Comparison of ENCODE assay signal across 20 mouse cellular contexts in the genomic region with DNA sequence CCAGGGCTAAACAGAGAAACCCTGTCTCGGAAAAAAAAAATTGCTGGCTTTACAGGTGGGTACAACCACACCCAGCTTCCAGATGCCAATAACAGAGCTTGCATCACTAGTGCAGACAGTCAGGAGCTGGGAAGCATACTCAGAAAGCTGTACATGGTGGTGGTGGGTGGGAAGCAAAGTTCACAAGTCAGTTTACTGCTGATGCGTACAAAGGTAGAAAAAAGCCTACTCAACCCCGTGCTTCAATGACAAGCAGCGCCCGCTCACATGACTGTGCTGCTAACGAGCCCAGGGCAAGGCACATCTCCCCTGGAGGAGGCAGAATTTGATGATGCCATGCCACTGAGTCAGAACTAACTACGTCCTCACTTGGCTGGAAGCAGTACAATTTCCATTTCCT. TPM values are rescaled to one million over a fixed set of nuclear protein-coding genes. Genes with fewer than 3 reads are reported as not detected.
"Had no signal": no experiment of that assay in that cellular context is flagged by ENCODE, and none has a peak within 500 bp of the region (broad histone marks: within the 10 kb centered on the region; RNA-seq: fewer than 3 reads in every experiment).

No protein-coding gene starts in this region.

- H3K27me3 ChIP-seq: limb, embryonic 15.5 days; liver, embryonic 12.5 days; neural tube, embryonic 15.5 days had no signal

- H3K9ac ChIP-seq: limb, embryonic 15.5 days; liver, embryonic 12.5 days; lung, embryonic 14.5 days; neural tube, embryonic 15.5 days had no signal

- H3K4me1 ChIP-seq: limb, embryonic 15.5 days; liver, embryonic 12.5 days; midbrain, embryonic 10.5 days; neural tube, embryonic 15.5 days had no signal

- ATAC-seq: liver, embryonic 12.5 days had no signal

- H3K4me3 ChIP-seq: limb, embryonic 15.5 days; liver, embryonic 12.5 days; midbrain, embryonic 10.5 days; myocyte; neural tube, embryonic 15.5 days had no signal

- H3K4me2 ChIP-seq: limb, embryonic 15.5 days; liver, embryonic 12.5 days; lung, embryonic 14.5 days; neural tube, embryonic 15.5 days had no signal

- DNase-seq: layer of hippocampus, postnatal 36 days; lung, embryonic 14.5 days; lung, postnatal 10 days; lung, postnatal 4 days; midbrain, embryonic 14.5 days; right cerebral cortex, adult 18-20 months; right cerebral cortex, postnatal 25 days; thymus, postnatal 36 days had no signal

- H3K27ac ChIP-seq: limb, embryonic 15.5 days; liver, embryonic 12.5 days; midbrain, embryonic 10.5 days; neural tube, embryonic 15.5 days had no signal

- H3K9me3 ChIP-seq: limb, embryonic 15.5 days; liver, embryonic 12.5 days; midbrain, embryonic 10.5 days; neural tube, embryonic 15.5 days had no signal

RNA-seq across cellular contexts. Expression of gene Avp, which starts 36.6 kb away (rescaled TPM):
- total RNA-seq: megakaryocyte, adult 5-6 weeks had no signal
- polyA plus RNA-seq: large intestine, adult 2 months; limb, embryonic 11.5 days; limb, embryonic 15.5 days; liver, embryonic 12.5 days; liver, embryonic 16.5 days; lung, embryonic 14.5 days; midbrain, embryonic 10.5 days; midbrain, embryonic 14.5 days; myocyte; neural tube, embryonic 11.5 days; neural tube, embryonic 15.5 days; small intestine, adult 2 months; stomach, embryonic 16.5 days had no signal

RNA-seq across cellular contexts. Expression of gene Oxt, which starts 43.0 kb away (rescaled TPM):
- total RNA-seq: layer of hippocampus, postnatal 36 days; megakaryocyte, adult 5-6 weeks had no signal
- polyA plus RNA-seq: large intestine, adult 2 months; limb, embryonic 11.5 days; limb, embryonic 15.5 days; liver, embryonic 12.5 days; liver, embryonic 16.5 days; lung, embryonic 14.5 days; midbrain, embryonic 10.5 days; myocyte; neural tube, embryonic 15.5 days; small intestine, adult 2 months; stomach, embryonic 16.5 days had no signal
